Mouse (Mus musculus) spleen, adult 2 months (tissue): ENCODE results near the gene Morn4.

Experiments used
- CTCF ChIP-seq: fragments of 200-500 bp; IDR thresholded peaks from 2 replicates; pipeline ENCODE4 v1.5.1; 2011; ENCODE audit warnings: mild to moderate bottlenecking, inconsistent platforms; ENCODE audit not compliant: insufficient read depth, insufficient read length, insufficient replicate concordance; ENCODE audit errors: extremely low read depth
- POLR2A ChIP-seq: fragments of 200-500 bp; IDR thresholded peaks from 2 replicates; pipeline ENCODE4 v1.6.1; 2011; ENCODE audit warnings: low read depth, low read length, inconsistent platforms

DNA sequence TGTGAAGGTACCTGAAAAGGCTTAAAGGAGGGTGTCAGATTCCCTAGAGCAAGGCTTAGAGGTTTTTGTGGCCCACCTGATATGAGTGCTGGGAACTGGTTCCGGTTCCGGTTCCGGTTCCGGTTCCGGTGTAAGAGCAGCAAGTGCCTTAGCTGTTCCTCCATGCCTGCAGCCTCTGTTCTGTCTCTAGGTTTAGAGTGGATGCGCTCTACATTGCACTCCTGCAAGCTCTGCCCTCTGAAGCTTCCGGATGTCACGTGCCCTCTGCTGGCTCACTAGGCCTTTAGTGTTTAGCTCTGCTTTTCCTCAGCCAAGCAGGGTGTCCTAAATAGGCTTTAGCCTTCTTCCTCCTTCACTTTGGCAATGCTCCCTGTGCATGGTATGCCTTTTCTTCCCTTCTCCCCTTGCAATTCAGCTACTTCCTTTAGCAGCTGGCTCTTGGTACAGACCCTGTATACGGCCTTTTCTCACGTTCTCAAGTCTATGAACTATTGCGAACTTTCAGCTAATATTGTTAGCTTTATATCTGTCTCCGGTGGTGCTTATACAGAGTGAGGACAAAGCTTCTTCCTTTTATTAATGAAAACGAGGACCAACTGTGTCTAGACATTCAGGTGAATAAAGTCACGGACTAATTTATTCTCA, 3.1 kb upstream of the Morn4 start:
- TF ChIP-seq CTCF (no peak), POLR2A (peak; percentile 37; the same call in 1 of the 2 replicates)
